Mouse (Mus musculus) MN1 (cell line): ENCODE measurements around the gene B3gnt2.

ENCODE experiments used
- DNase-seq: peaks from one replicate; pipeline ENCODE4 v3.0.0-alpha.2; 2016; ENCODE audit warnings: low spot score

The B3gnt2 gene

DNA sequence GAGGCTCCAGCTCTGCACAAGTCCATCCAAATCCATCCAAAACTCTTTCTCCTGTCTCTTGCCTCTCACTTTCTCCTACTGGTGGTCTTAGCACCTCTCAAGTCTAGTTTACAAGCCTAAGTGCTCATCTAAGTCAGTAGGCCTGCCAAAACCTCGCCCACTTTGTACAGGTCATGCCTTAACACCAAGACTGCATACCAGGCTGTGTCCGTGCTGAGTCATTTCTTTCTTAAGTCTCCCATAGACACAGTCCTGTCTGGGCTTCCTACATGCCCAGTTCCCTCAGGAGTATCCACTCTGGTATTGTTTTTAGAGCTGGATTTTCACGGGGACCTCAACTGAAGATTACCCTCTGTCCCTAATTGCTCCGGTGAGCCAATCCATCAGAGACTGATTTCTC is 127.9 kb downstream of the B3gnt2 start:
- no peak for DNase-seq

DNA sequence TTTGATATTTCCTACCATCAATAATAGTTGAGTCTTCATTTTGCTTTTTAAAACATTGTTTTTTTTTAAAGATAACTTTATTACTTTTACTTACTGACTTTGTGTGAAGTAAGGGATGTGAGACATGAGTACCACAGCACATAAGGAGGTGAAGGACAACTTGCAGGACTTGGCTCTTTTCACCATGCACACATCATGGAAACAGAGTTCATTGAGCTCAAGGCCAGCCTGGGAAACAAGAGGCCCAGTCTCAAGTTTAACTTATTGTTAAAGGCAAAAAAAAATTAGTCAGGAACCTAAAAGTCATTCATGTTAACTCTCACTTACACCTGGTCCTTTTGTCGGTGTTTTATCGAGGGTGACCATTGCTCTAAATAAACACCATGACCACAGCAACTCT is 137.7 kb downstream of the B3gnt2 start:
- DNase-seq, result no peak

DNA sequence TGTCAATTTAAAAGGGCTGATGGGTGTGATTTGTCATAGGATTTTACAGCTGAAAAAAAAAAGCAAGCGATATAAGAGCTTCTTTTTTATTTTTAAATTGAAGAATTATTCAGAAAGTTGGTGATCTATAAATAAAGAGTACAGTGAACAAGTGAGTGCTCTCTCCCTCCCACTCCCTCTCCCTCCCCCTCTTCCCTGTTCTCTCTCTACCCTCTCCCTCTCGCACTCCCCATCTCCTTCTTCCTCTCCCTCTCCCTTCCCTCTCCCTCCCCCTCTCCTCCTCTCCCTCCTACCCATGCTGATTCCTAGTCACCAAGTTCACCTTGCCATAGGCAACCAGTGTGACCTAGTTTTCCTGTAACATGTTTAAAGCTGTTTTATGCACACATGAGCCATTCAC is 140.7 kb downstream of the B3gnt2 start:
- DNase-seq, result no peak

DNA sequence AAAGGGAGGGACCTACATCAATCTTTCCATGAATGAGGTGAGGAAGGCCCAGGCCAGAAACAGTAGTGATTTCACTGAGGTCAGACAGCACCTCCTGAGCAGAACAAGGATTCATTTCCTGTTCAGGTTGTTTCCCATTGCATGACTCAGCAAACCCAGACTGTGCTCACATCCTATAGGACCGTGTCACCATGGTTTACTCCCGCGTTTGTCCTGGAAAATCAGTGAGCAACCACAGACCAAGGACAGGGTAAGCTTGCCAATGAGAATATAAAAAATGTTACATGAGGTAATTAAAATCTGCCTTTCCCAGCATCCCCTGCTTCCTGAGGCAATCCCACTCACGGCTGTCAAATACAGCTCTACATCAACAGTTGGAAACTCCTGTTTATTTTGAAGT is 141.2 kb downstream of the B3gnt2 start:
- DNase-seq, result no peak

DNA sequence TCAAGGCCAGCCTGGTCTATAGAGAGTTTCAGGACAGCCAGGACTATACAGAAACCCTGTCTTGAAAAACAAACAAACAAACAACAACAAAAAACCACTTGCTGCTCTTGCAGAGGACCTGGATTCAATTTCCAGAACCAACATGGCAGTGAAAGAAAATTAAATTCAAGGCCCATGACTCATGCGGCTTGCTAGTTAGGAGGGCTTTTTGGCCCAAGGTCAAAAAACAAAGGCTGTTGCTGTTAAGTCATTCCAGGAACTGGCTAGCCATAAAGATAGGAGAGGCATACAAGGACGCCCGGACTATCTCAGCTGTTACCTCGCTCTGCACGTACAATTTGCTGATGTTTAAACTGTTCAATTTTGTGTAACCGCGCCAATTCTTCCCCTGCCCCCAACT is 142.7 kb downstream of the B3gnt2 start:
- peak; percentile 57 for DNase-seq

- no peak for DNase-seq
Measured at GRCm38 (mm10) chr11:22711327-22711726, 149.4 kb downstream of the B3gnt2 start.

- peak; percentile 63 for DNase-seq
Measured at GRCm38 (mm10) chr11:22710596-22710995, 150.2 kb downstream of the B3gnt2 start.
